Mouse (Mus musculus): ENCODE measurements around the gene Maco1.

Gene Maco1

DNA sequence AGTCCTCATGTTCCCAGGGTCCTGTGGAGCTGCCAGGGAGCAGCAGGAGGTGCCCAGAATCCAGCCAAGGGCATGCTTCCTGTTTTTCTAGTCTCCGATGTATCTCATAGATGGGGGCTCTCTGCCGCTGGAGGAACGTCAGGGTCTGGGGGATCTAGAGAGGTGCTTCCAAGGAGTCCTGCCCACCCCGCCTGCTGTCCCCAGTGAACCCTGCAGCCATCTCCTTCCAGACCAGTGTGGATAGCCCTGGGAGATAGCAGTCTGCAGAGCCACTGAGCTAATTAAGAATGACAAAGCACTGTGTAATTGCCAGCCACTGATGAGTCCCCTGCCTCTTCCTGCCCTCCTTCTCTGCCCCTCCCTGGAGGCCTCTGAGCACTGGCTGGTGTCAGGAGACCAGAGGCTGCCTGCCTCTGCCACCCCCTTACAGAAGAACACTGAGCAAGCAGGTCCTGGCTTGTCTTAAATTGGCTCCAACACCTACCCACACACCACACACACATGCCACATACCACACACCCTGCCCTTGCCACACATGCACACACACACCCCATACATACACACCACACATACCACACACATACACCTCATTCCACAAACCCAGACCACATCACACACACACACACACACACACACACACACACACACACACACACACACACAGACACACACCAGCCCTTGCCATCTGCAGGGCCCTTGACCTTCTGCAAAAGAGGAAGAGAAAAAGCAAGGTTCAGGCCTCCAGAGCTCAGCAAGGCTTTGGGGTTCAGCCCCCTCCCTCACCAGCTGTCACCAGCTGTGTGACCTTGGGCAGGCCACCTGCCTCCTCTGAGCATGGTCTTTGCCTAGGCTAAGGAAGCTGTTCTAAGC lies 80.1 kb downstream of the Maco1 start:
- DNase-seq (ENCODE audit: low spot score in 2 of 2): no peak

DNA sequence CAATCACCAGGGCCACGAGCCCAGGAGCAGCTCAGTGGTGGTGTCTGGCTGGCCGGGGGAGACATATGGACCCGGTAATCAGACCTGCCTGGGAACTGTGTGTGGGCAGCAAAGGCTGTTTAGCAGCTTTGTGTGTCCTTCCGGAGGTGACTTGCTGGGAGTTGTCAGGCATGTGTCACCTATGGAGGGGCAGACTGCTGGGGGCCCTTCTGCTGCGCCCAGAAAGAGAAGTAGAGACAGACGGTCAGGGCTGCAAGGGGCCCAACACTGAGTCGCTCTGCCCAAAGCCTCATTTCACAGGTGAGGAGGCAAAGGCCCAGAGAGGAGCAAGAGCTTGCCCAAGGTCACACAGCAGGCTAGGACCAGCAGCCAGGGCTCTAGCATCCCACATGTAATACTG lies 83.3 kb downstream of the Maco1 start:
- DNase-seq (ENCODE audit: low spot score in 2 of 2): no peak

DNA sequence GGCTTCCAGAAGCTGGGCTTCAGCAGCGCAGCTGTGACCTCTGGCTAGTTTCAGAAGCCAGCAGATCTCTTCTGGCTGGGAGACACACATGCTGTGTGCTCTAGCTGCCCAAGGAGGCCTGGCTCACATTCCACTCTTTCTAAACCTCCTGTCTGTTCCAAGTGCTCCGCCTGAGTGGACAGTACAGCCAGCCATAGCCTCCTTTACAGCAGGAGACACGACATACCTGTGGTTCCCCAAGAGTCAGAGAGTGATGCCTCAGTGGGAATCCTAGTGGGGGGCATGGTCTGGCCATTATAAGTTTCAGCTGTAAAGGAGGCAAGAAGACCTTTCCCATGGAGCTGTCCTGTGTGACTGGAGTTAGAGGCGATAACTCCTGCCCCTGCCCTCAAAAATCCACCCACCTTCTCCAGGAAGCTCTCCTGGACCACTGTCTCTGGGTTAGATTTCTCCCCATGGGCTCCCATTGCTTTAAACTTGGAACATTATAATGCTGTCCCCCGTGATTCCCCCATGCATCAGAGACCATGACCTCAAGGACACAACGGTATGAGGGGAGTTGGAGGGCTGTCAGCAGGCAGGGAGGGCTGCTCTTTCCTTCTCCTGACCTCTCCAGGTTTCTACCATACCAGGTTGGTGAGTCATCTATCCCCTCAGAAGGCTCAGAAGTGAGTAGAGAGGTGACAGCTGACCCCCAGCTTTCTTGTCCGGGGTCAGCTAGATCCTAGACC lies 83.9 kb downstream of the Maco1 start:
- no peak for DNase-seq (ENCODE audit: low spot score in 2 of 2)

GRCm38 (mm10) chr4:134768226-134768888 lies 84.8 kb downstream of the Maco1 start:
- DNase-seq (ENCODE audit: low spot score in 2 of 2): no peak

DNA sequence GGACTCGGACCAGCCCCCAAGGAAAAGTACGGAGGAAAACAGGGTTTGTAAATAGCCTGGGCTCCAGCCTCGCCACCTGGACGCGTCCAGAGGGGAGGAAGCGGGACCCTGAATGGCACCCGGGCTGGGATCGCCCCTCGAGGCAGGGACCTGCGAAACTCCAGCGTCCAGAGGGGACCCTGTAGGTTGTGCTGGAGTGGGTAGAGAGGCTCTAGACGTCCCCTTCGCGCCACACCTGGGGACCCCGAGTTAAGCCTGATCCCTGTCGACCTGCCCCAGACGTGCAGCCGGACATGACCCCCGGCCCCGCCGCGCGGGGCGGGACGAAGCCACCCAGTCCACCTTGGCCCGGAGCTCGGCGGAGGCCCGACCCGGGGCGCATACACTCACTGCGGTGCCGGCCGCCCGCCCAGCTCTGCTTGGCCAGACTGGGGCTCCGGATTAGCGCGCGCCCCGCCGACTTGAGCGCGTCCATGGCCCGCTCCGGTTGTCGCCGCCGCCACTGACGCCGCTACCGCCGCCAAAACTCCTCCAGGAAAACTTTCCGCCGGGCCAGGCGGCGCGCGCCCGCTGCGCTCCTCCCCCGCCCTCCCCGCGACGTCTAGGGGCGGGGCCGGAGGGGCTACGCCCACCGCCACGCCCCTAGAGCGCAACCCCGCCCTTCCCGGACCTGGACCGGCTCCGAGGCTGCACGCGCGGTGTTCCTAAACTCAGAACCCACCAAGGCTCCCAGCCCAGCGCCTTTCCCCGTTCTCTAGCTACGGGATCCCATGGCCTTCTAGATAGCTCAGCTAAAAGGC lies 85.5 kb downstream of the Maco1 start, which contains the start of gene Ldlrap1:
Gene Ldlrap1, minus strand, starts transcription at position 599 of the 800 bp plus-strand sequence.
- no peak for DNase-seq (ENCODE audit: low spot score in 2 of 2)

GRCm38 (mm10) chr4:134766904-134767425 lies 86.2 kb downstream of the Maco1 start:
- no peak for DNase-seq (ENCODE audit: low spot score in 2 of 2)

DNA sequence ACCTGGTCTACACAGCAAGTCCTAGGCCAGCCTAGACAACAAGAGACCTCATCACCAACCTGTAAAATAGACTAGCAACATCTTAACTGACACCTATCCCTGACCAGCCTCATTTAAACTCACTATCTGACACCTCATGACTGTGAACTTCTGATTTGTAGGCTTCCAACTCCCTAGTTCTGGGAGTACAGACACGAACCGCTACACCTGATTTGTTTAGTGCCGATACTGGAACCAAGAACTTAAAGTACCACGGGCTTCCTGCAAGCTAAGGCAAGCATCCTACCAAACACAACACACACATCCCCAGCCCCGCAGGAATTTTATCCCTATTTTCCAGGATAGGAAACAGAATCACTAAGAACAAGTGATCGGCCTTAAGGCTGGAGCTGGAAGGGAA lies 86.9 kb downstream of the Maco1 start:
- DNase-seq (ENCODE audit: low spot score in 2 of 2): no peak

DNA sequence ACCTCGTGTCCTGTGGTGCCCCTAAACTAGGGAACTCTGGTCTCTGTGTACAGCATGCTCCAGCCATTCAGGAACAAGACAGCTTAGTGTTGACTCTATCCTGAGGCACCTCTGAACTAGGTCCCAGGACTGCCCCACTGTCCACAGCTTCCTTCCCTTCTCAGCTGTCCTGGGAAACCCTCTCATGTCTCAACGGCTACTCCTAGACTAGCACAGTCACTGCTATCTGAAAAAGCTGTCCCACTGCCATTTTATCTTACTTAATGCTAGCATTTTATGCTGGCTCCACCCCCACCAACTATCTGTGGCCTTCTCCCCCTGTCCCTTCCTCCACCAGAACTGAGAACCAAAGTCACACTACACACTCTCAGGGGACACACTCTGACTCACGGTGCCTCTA lies 88.8 kb downstream of the Maco1 start:
- no peak for DNase-seq (ENCODE audit: low spot score in 2 of 2)

GRCm38 (mm10) chr4:134762360-134762759 lies 90.8 kb downstream of the Maco1 start:
- no peak for DNase-seq (ENCODE audit: low spot score in 2 of 2)

DNA sequence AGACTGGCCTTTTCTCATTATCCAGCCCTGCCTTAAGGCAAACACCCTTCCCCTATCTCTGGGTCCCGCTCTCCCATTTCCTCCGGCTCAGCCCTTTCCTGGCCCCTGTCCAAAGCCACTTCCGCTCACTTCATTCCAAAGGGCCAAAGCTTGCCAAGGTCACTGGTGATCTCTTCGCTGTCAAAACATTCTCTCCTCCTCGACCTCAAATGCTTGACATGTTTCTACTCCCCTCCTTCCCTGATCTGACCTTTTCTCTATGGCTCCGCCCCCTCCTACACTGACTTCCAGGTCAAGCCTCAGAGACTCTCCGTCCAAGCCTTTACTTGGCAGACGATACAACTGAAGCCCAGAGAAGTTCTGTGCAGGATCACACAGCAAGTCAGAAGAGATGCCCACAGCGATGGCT lies 92.3 kb downstream of the Maco1 start:
- no peak for DNase-seq (ENCODE audit: low spot score in 2 of 2)

- no peak for DNase-seq (ENCODE audit: low spot score in 2 of 2)
Observed at GRCm38 (mm10) chr4:134760281-134760680, 92.9 kb downstream of the Maco1 start.

- no peak for DNase-seq (ENCODE audit: low spot score in 2 of 2)
Observed at GRCm38 (mm10) chr4:134759564-134759963, 93.6 kb downstream of the Maco1 start.

DNA sequence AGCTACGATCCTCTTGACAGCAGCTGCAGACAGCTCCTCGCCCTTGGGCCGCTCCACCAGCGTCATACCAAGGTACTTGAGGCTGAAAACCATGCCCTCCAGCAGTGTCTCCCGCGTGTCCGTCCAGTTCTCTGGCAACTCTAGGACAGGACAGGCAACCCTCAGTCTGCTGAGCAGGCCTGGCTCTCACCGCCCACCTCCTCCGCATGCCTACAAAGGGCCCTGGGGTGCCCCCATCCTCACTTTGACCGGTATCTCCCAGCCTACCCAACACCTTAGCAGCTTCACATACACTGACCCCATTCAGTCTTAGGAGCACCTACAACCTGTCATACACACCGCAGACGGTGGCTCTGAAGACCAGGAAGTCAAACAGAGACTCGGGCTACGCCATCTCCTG lies 94.2 kb downstream of the Maco1 start:
- DNase-seq (ENCODE audit: low spot score in 2 of 2): no peak

GRCm38 (mm10) chr4:134758367-134758766 lies 94.8 kb downstream of the Maco1 start:
- DNase-seq (ENCODE audit: low spot score in 2 of 2): no peak

GRCm38 (mm10) chr4:134756953-134757352 lies 96.2 kb downstream of the Maco1 start:
- no peak for DNase-seq (ENCODE audit: low spot score in 2 of 2)

- no peak for DNase-seq (ENCODE audit: low spot score in 2 of 2)
Observed at GRCm38 (mm10) chr4:134754941-134755340, 98.2 kb downstream of the Maco1 start.

- DNase-seq (ENCODE audit: low spot score in 2 of 2): no peak
Observed at GRCm38 (mm10) chr4:134754371-134754770, 98.8 kb downstream of the Maco1 start.

GRCm38 (mm10) chr4:134753516-134754261 lies 99.5 kb downstream of the Maco1 start:
- DNase-seq (ENCODE audit: low spot score in 2 of 2): no peak

- DNase-seq (ENCODE audit: low spot score in 2 of 2): no peak
Observed at GRCm38 (mm10) chr4:134752911-134753426, 100.2 kb downstream of the Maco1 start.
